Mouse (Mus musculus) ES-Bruce4 (cell line): ENCODE measurements around the gene Tmem40. TPM values are rescaled to one million over a fixed set of nuclear protein-coding genes. Genes with fewer than 3 reads are reported as not detected.

Experiments used
- H3K27ac ChIP-seq: 2 replicates; pipeline ENCODE4 v1.5.1; 2012; ENCODE audit warnings: low read length, inconsistent platforms; ENCODE audit not compliant: insufficient read depth
- H3K27me3 ChIP-seq: 2 replicates; pipeline ENCODE4 v1.6.1; 2012; ENCODE audit warnings: mild to moderate bottlenecking, low read length, inconsistent platforms; ENCODE audit not compliant: control insufficient read depth, poor library complexity, insufficient read depth, severe bottlenecking
- H3K36me3 ChIP-seq: 2 replicates; pipeline ENCODE4 v1.6.1; 2012; ENCODE audit warnings: inconsistent platforms, mild to moderate bottlenecking, low read length, moderate library complexity; ENCODE audit not compliant: control insufficient read depth, poor library complexity, insufficient read depth, severe bottlenecking
- H3K4me1 ChIP-seq: one replicate; pipeline ENCODE4 v1.8.1; 2011; ENCODE audit warnings: low read length; ENCODE audit not compliant: control insufficient read depth, insufficient read depth
- H3K4me3 ChIP-seq: 2 replicates; pipeline ENCODE4 v1.5.1; 2011; ENCODE audit warnings: low read depth, mild to moderate bottlenecking, low read length
- H3K9ac ChIP-seq: 2 replicates; pipeline ENCODE4 v1.6.1; 2012; ENCODE audit warnings: low read depth, mild to moderate bottlenecking, inconsistent platforms; ENCODE audit not compliant: poor library complexity, severe bottlenecking
- H3K9me3 ChIP-seq: replicated peaks from 2 replicates; pipeline ENCODE4 v1.6.1; 2012; ENCODE audit warnings: mild to moderate bottlenecking, low read length, inconsistent platforms; ENCODE audit not compliant: control insufficient read depth, poor library complexity, insufficient read depth, severe bottlenecking
- CTCF ChIP-seq: IDR thresholded peaks from one replicate; pipeline ENCODE4 v1.8.1; 2011; ENCODE audit warnings: low read depth, low read length
- EP300 ChIP-seq: IDR thresholded peaks from 2 replicates; pipeline ENCODE4 v1.6.1; 2011; ENCODE audit warnings: low read depth, low read length; ENCODE audit not compliant: insufficient read depth
- POLR2A ChIP-seq: IDR thresholded peaks from one replicate; pipeline ENCODE4 v1.8.1; 2011; ENCODE audit warnings: low read length; ENCODE audit not compliant: insufficient read depth
- polyA plus RNA-seq: library from polyadenylated mRNA; stranded (reverse); fragments of >200 nt; gene quantifications from 2 replicates; pipeline ENCODE4 v1.2.4, GENCODE M21; 2011; ENCODE audit warnings: low read depth; ENCODE audit not compliant: missing spikeins, insufficient read depth, insufficient read length

The Tmem40 gene
- polyA plus RNA-seq, 1 experiment = 12.9 TPM

DNA sequence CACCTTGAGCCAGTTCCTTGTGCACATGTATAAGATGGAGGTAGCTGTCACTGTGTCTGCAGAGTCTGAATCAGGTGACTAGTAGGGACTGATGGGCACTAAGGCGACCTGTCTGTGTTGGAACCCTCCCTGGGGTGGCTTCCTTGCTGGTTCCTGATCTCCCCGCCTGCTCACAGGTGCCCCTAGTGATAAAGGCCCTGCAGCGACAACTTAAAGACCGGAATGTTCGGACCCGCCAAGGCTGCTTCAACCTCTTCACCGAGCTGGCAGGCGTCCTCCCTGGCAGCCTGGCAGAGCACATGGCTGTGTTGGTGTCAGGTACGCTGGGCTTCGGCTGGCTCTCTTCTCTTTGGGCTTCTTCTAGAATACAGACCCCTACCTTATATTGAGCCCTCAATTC lies 28.8 kb upstream of the Tmem40 start:
- Histone ChIP-seq H3K4me3 (no peak overlapping the region), H3K36me3 (peaks cover 3% of the 10 kb centered on the region; the same call in 1 of the 2 replicates), H3K4me1 (no peaks in the 10 kb centered on the region), H3K27me3 (no peaks in the 10 kb centered on the region), H3K27ac (no peak overlapping the region), H3K9ac (no peak overlapping the region), H3K9me3 (no peaks in the 10 kb centered on the region)
- TF ChIP-seq EP300 = no peak
- TF ChIP-seq POLR2A = no peak
- TF ChIP-seq CTCF = no peak

DNA sequence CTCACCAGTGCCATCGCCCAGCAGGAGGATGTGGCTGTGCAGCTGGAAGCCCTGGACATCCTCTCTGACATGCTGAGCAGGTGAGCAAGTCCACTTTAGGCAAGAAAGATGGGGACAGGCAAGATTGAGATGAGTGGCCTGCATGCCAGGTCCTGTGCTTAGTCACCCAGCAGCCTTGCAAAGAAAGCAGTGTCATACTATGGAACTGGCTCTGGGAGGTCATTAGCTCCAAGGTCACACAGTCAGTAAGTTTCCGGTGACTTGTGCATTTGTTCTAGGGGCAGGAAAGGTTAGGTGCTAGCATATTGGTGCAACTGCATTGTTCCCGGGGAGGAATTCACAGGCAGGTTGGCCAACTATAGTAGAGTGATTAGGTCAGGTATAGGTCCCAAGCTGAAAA lies 20.6 kb upstream of the Tmem40 start:
- Histone ChIP-seq H3K27ac (no peak overlapping the region), H3K4me3 (no peak overlapping the region), H3K9ac (no peak overlapping the region), H3K27me3 (no peaks in the 10 kb centered on the region), H3K9me3 (no peaks in the 10 kb centered on the region), H3K4me1 (no peaks in the 10 kb centered on the region), H3K36me3 (peaks cover 11% of the 10 kb centered on the region)
- TF ChIP-seq CTCF (no peak), POLR2A (no peak), EP300 (no peak)

DNA sequence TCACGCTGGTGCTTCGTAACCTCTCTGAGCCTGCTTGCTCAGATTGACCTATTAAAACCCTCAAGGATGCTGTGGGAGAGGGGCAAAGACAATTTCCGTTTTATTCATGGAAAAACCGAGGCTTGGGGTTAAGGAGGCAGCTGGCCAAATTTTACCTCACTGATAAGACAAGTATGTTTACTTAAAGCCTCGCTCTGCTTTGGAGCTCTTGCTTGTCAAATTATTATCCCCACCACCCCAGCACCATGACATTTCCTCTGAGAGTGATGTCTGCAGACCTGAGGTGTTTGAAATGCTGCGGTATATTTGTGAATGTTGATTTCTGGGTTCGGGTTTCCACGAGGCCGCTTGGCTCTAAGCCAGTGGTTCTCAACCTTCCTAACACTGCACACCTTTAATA lies 14.2 kb upstream of the Tmem40 start:
- no peak overlapping the region for H3K27ac ChIP-seq
- no peaks in the 10 kb centered on the region for H3K9me3 ChIP-seq
- H3K36me3 ChIP-seq = peaks cover under 1% of the 10 kb centered on the region; the same call in 1 of the 2 replicates
- TF ChIP-seq POLR2A (no peak), CTCF (no peak), EP300 (no peak)
- H3K4me3 ChIP-seq = no peak overlapping the region
- H3K4me1 ChIP-seq = no peaks in the 10 kb centered on the region
- H3K9ac ChIP-seq = no peak overlapping the region
- H3K27me3 ChIP-seq = no peaks in the 10 kb centered on the region

DNA sequence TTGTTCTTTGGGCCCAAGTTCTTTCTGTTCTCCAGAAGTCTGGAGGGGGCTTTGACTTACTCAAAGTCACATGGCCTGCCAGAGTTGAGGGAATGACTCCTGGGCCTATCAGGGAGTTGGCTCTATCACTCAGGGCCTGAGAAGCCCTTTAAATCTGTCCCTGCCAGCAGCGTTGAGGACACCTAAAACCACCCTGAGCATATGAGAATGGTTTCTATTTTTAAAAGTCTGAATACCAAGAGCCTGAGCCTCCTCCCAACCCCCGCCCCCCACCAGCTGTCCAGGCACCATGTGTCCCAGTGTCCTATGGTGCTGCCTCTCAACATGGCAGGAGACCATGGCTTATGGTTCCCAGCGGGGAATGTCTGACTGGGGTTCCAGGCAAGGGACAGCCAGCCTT lies 13.6 kb upstream of the Tmem40 start:
- Histone ChIP-seq H3K4me3 (peak overlapping the region; percentile 56; the same call in 1 of the 2 replicates), H3K9me3 (no peaks in the 10 kb centered on the region), H3K4me1 (no peaks in the 10 kb centered on the region), H3K9ac (0 out of 2 replicates have a peak overlapping the region, but pooled peaks have one; percentile 23), H3K27me3 (no peaks in the 10 kb centered on the region), H3K36me3 (no peaks in the 10 kb centered on the region), H3K27ac (no peak overlapping the region)
- no peak for TF ChIP-seq POLR2A
- TF ChIP-seq EP300 = no peak
- TF ChIP-seq CTCF = no peak

DNA sequence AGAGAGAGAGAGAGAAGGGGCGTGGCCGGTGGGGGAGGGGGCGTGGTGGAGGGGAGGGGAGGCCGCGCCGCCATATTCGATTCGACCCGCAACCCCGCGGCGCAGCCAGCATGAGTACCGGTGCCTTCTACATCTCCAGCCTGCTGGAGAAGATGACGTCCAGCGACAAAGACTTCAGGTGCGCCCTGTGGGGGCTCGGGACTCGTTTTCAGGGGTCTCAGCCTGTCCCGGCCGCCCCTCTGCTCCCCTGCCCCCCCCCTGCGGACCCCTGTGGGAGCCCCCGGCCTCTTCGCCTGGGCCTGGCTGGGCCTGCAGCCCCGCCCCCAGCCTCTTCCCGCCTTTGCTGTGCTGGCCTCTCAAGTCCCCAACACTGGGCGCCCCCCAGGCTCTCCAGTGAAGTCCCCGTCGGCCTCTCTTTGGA lies 12.3 kb upstream of the Tmem40 start, which contains the start of gene Cand2:
Cand2 (plus strand) TSS at position 38 of the 421 bp plus-strand sequence.
- H3K9ac ChIP-seq = peak within 1 kb of the TSS; percentile 68
- H3K4me3 ChIP-seq = peak within 1 kb of the TSS; percentile 56
- TF ChIP-seq EP300 = no peak
- TF ChIP-seq POLR2A = no peak
- TF ChIP-seq CTCF = no peak
- no peaks in the 10 kb centered on the region for H3K4me1 ChIP-seq
- no peak within 1 kb of the TSS for H3K27ac ChIP-seq
- H3K9me3 ChIP-seq = no peaks in the 10 kb centered on the region
- no peaks in the 10 kb centered on the region for H3K27me3 ChIP-seq
- H3K36me3 ChIP-seq = no peaks in the 10 kb centered on the region

DNA sequence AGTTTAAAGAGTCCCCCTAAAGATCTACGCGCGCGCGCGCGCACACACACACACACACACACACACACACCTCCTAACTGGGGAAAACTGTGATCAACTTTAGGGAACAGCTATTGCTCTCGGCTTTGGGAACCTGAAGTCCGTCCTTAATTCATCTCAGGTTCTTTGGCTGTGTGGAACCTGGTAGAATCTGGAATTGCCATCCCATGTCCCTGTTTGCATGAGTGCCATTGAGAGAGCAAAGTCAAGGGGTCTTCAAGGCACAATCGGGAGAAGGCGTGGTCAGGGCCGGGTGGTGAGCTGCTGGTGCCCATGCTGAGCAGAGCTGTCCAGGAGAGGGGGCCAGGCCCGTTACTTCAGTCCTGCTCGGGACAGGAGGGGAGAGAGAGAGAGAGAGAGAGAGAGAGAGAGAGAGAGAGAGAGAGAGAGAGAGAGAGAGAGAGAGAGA lies 11.8 kb upstream of the Tmem40 start:
- no peaks in the 10 kb centered on the region for H3K27me3 ChIP-seq
- no peak overlapping the region for H3K27ac ChIP-seq
- no peak overlapping the region for H3K9ac ChIP-seq
- no peak for TF ChIP-seq EP300
- TF ChIP-seq CTCF = no peak
- TF ChIP-seq POLR2A = no peak
- H3K36me3 ChIP-seq = no peaks in the 10 kb centered on the region
- no peaks in the 10 kb centered on the region for H3K4me1 ChIP-seq
- H3K4me3 ChIP-seq = peak overlapping the region; percentile 29
- H3K9me3 ChIP-seq = no peaks in the 10 kb centered on the region
